Mouse (Mus musculus) megakaryocyte, embryonic 14.5 days (primary cell): ENCODE measurements around the gene Tmem266.

Experiments used
- FLI1 ChIP-seq: IDR thresholded peaks from 2 replicates; pipeline ENCODE4 v1.6.1; 2012; ENCODE audit warnings: low read length, inconsistent platforms, mixed read lengths
- GATA1 ChIP-seq: IDR thresholded peaks from 3 replicates; pipeline ENCODE4 v1.6.1; 2012; ENCODE audit warnings: mixed read lengths, low read length, inconsistent platforms, borderline replicate concordance

GRCm38 (mm10) chr9:55409833-55410232, 83.1 kb downstream of the Tmem266 start:
- no peak for TF ChIP-seq GATA1
- no peak for TF ChIP-seq FLI1
